Mouse (Mus musculus) lung, embryonic 16.5 days (tissue): ENCODE measurements around the gene Olfr1396. TPM values are rescaled to one million over a fixed set of nuclear protein-coding genes. Genes with fewer than 3 reads are reported as not detected.
"Not testable (repeated sequence)": the region's sequence is repeated elsewhere in the genome, so short reads cannot be mapped to it uniquely, and the experiment has no call there.

Experiments
- ATAC-seq: fragments of 200-750 bp; cut with Nextera tagmentation; 2 replicates; pipeline ENCODE4 v1.8.0; 2017; ENCODE audit warnings: low read depth, mild to moderate bottlenecking, moderate library complexity
- H3K27ac ChIP-seq: fragments of 300-500 bp; sonication (generic); 2 replicates; pipeline ENCODE4 v1.5.1; 2014; ENCODE audit warnings: mild to moderate bottlenecking, control low read depth, low read length
- H3K27me3 ChIP-seq: fragments of 300-500 bp; sonication (generic); 2 replicates; pipeline ENCODE4 v1.6.1; 2014; ENCODE audit warnings: low read depth, low read length, mixed read lengths; ENCODE audit not compliant: control insufficient read depth, insufficient read depth
- H3K36me3 ChIP-seq: fragments of 300-500 bp; sonication (generic); 2 replicates; pipeline ENCODE4 v1.6.1; 2014; ENCODE audit warnings: low read length; ENCODE audit not compliant: control insufficient read depth, insufficient read depth
- H3K4me1 ChIP-seq: fragments of 300-500 bp; sonication (generic); replicated peaks from 2 replicates; pipeline ENCODE4 v1.6.1; 2014; ENCODE audit warnings: low read length, mixed read lengths; ENCODE audit not compliant: control insufficient read depth, insufficient read depth
- H3K4me2 ChIP-seq: fragments of 300-500 bp; sonication (generic); 2 replicates; pipeline ENCODE4 v1.6.1; 2014; ENCODE audit warnings: low read depth, low read length, control low read depth
- H3K4me3 ChIP-seq: fragments of 300-500 bp; sonication (generic); 2 replicates; pipeline ENCODE4 v1.5.1; 2014; ENCODE audit warnings: mild to moderate bottlenecking, low read length, control low read depth
- H3K9ac ChIP-seq: fragments of 300-500 bp; sonication (generic); 2 replicates; pipeline ENCODE4 v1.6.1; 2014; ENCODE audit warnings: low read length, control low read depth
- H3K9me3 ChIP-seq: fragments of 300-500 bp; sonication (generic); 2 replicates; pipeline ENCODE4 v1.6.1; 2016; ENCODE audit warnings: low read length; ENCODE audit not compliant: control insufficient read depth
- WGBS: fragments of 180-500 bp; shearing (Covaris S2); extraction: QIAGEN DNeasy Blood & Tissue Kit; methylation state at CpG from one replicate; pipeline ENCODE4 v1.1.7; 2014; 5-methylcytosine and 5-hydroxymethylcytosine counted together
- polyA plus RNA-seq: library from polyadenylated mRNA; unstranded; fragments of >200 nt; fragmentation: Nextera tagmentation; extraction: Ambion mirVana; gene quantifications from 2 replicates; pipeline ENCODE4 v1.2.1, GENCODE M21; 2015

The Olfr1396 gene
- polyA plus RNA-seq, 1 experiment from 2014 or later, result not detected

DNA sequence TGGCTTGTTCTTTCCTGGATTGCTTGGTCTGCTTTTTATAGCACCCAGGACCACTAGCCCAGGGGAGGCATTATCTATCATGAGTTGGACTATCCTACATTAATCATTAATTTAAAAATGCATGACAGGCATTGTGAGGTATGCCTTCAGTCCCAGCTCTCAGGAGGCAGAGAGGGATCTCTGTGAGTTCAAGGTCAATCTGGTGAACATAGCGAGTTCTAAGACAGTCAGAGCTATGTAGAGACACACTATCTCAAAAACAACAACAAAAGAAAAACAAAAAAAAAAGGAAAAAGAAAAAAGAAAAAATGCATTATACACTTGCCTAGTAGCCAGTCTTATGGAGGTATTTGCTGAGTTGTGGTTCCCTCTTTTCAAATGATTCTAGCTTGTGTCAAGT lies 30.3 kb downstream of the Olfr1396 start:
- H3K4me2 ChIP-seq, result no peak overlapping the region
- no peaks in the 10 kb centered on the region for H3K27me3 ChIP-seq
- H3K9me3 ChIP-seq, result no peaks in the 10 kb centered on the region
- ATAC-seq, result no peak
- H3K27ac ChIP-seq, result no peak overlapping the region
- no peak overlapping the region for H3K9ac ChIP-seq
- WGBS, result 68% methylated on average over 1 of the region's 1 CpGs
- peaks cover 9% of the 10 kb centered on the region for H3K4me1 ChIP-seq
- H3K4me3 ChIP-seq, result no peak overlapping the region
- H3K36me3 ChIP-seq, result no peaks in the 10 kb centered on the region

GRCm38 (mm10) chr11:49083808-49084207 lies 30.9 kb downstream of the Olfr1396 start:
- Histone ChIP-seq H3K36me3 (no peaks in the 10 kb centered on the region), H3K27ac (no peak overlapping the region), H3K9ac (no peak overlapping the region), H3K9me3 (no peaks in the 10 kb centered on the region), H3K4me3 (no peak overlapping the region), H3K27me3 (no peaks in the 10 kb centered on the region), H3K4me2 (no peak overlapping the region), H3K4me1 (peaks cover 9% of the 10 kb centered on the region)
- WGBS, result 71% methylated on average over 3 of the region's 3 CpGs
- ATAC-seq, result no peak

DNA sequence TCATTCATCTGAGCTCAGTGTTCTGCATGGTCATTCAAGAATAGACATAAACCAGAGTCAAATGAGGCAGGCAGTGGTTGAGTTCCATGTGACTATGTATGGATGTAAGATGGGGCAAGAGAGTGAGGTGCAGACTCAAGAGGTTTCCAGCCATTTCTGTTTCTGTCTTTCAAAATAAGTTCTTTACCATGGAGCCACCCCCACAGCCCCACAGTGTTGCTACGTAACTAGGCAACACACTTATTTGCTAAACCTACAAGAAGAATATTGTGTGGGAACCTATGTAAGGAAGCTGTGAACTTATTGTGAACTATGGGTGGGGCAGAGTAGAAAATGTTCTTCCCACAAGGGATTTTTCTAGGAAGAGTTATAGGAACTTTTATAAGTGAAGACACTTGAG lies 31.5 kb downstream of the Olfr1396 start:
- no peaks in the 10 kb centered on the region for H3K36me3 ChIP-seq
- no peak for ATAC-seq
- 86% methylated on average over 1 of the region's 1 CpGs for WGBS

GRCm38 (mm10) chr11:49081886-49082285 lies 32.8 kb downstream of the Olfr1396 start:
- H3K27ac ChIP-seq, result no peak overlapping the region
- no peak for ATAC-seq
- no peak overlapping the region for H3K4me3 ChIP-seq
- H3K27me3 ChIP-seq, result no peaks in the 10 kb centered on the region
- no peaks in the 10 kb centered on the region for H3K9me3 ChIP-seq
- H3K9ac ChIP-seq, result no peak overlapping the region
- WGBS, result 72% methylated on average over 3 of the region's 3 CpGs
- no peaks in the 10 kb centered on the region for H3K4me1 ChIP-seq
- H3K36me3 ChIP-seq, result no peaks in the 10 kb centered on the region
- no peak overlapping the region for H3K4me2 ChIP-seq

More for the DNA sequence above, 31.5 kb downstream of the Olfr1396 start:
- Histone ChIP-seq H3K4me3 (no peak overlapping the region), H3K27me3 (no peaks in the 10 kb centered on the region), H3K4me1 (peaks cover 5% of the 10 kb centered on the region), H3K9ac (no peak overlapping the region), H3K27ac (no peak overlapping the region), H3K9me3 (no peaks in the 10 kb centered on the region), H3K4me2 (no peak overlapping the region)

DNA sequence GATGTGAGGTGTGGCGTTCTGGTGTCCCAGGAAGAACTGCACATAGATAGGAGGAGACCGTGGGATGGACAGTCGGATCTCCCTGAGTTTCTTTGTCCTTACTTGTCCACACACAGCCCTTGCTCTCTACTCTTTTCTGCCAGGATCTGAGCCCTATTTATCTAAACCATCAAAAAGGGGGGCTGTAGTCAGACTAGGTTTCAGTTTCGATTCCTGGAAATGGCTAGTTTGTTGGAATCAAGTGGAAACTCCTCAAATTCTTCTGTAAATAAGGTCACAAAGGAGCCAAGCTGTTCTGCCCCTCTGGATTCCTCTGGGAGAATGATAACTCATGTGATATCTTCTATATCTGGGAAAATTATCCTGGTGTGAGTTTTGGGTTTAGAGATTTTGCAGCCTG lies 33.3 kb downstream of the Olfr1396 start:
- no peaks in the 10 kb centered on the region for H3K27me3 ChIP-seq
- H3K36me3 ChIP-seq, result no peaks in the 10 kb centered on the region
- no peak overlapping the region for H3K27ac ChIP-seq
- WGBS, result 62% methylated on average over 4 of the region's 4 CpGs
- H3K9ac ChIP-seq, result no peak overlapping the region
- H3K9me3 ChIP-seq, result no peaks in the 10 kb centered on the region
- no peak overlapping the region for H3K4me3 ChIP-seq
- H3K4me1 ChIP-seq, result no peaks in the 10 kb centered on the region
- no peak for ATAC-seq
- H3K4me2 ChIP-seq, result no peak overlapping the region

- Histone ChIP-seq H3K9ac (no peak overlapping the region), H3K4me2 (no peak overlapping the region), H3K9me3 (no peaks in the 10 kb centered on the region), H3K36me3 (no peaks in the 10 kb centered on the region), H3K27ac (no peak overlapping the region), H3K4me1 (no peaks in the 10 kb centered on the region), H3K4me3 (no peak overlapping the region), H3K27me3 (no peaks in the 10 kb centered on the region)
- no peak for ATAC-seq
- 69% methylated on average over 1 of the region's 1 CpGs for WGBS
Measured at GRCm38 (mm10) chr11:49080636-49081035, 34.0 kb downstream of the Olfr1396 start.

- no peaks in the 10 kb centered on the region for H3K9me3 ChIP-seq
- ATAC-seq, result no peak
- 79% methylated on average over 3 of the region's 3 CpGs for WGBS
- H3K4me1 ChIP-seq, result no peaks in the 10 kb centered on the region
- no peak overlapping the region for H3K9ac ChIP-seq
- H3K27ac ChIP-seq, result no peak overlapping the region
- H3K4me2 ChIP-seq, result no peak overlapping the region
- H3K4me3 ChIP-seq, result no peak overlapping the region
- no peaks in the 10 kb centered on the region for H3K27me3 ChIP-seq
- H3K36me3 ChIP-seq, result no peaks in the 10 kb centered on the region
Measured at GRCm38 (mm10) chr11:49078719-49079118, 36.0 kb downstream of the Olfr1396 start.

GRCm38 (mm10) chr11:49077012-49077411 lies 37.7 kb downstream of the Olfr1396 start:
- ATAC-seq, result no peak
- Histone ChIP-seq H3K9ac (no peak overlapping the region), H3K27ac (no peak overlapping the region), H3K4me3 (no peak overlapping the region), H3K4me1 (no peaks in the 10 kb centered on the region), H3K36me3 (no peaks in the 10 kb centered on the region), H3K9me3 (no peaks in the 10 kb centered on the region), H3K4me2 (no peak overlapping the region), H3K27me3 (no peaks in the 10 kb centered on the region)
- WGBS, result 67% methylated on average over 1 of the region's 1 CpGs

DNA sequence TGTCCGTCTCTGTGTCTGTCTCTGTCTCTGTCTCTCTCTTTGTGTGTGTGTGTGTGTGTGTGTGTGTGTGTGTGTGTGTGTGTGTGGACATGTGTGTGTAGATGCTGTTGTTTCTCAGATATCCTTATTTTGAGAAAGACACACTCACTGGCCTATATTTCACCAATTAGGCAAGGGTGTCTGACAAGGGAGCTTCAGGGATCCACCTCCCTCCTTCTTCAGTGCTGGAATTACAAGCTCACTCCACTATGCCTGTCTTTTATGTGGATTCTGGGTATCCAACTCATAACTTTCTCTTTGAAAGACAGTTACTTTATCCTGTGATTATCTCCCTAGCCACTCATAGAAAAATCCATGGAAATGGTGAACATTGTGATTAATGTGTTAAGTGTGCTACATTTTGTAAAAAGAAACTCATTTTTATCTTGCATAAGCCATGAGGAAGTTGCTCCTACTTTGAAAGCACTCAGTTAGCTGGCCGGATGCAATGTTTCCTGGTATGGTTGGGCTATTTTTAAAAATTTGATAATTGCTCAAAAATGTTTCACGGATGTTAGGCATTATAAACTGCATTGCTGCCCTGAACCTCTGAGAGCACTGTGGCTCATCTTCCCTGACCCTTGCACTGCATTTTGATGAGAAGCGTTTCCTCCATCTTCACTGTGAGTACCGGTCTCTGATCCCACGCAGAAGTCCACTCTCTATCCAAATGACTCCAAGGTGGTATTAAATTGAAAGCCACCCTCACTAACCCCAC lies 38.5 kb downstream of the Olfr1396 start, which contains the start of gene Ifi47:
Gene Ifi47, plus strand, starts transcription at position 587 of the 757 bp plus-strand sequence.
- H3K27me3 ChIP-seq, H3K4me2 ChIP-seq, H3K4me1 ChIP-seq, H3K36me3 ChIP-seq, H3K4me3 ChIP-seq, H3K9ac ChIP-seq, H3K9me3 ChIP-seq: not testable (repeated sequence)
- H3K27ac ChIP-seq, result peak within 1 kb of the TSS; percentile 53; the same call in 1 of the 2 replicates
- peak; percentile 36; the same call in 1 of the 2 replicates for ATAC-seq
- WGBS, result 49% methylated on average over 6 of the region's 6 CpGs
